Mouse (Mus musculus) forebrain, embryonic 10.5 days (tissue): ENCODE results near the gene Arhgdia. TPM values are rescaled to one million over a fixed set of nuclear protein-coding genes. Genes with fewer than 3 reads are reported as not detected.
"Not testable (repeated sequence)": the region's sequence is repeated elsewhere in the genome, so short reads cannot be mapped to it uniquely, and the experiment has no call there.

Experiments used
- DNase-seq: peaks from one replicate; pipeline ENCODE4 v3.0.0-alpha.2; 2017; ENCODE audit warnings: low spot score; ENCODE audit errors: extremely low spot score
- H3K27ac ChIP-seq: fragments of 300-500 bp; sonication (generic); 2 replicates; pipeline ENCODE4 v1.5.1; 2016; ENCODE audit warnings: mild to moderate bottlenecking
- H3K27me3 ChIP-seq: fragments of 300-500 bp; sonication (generic); 2 replicates; pipeline ENCODE4 v1.6.1; 2016; ENCODE audit warnings: mild to moderate bottlenecking; ENCODE audit not compliant: poor library complexity, severe bottlenecking
- H3K36me3 ChIP-seq: fragments of 300-500 bp; sonication (generic); replicated peaks from 2 replicates; pipeline ENCODE4 v1.6.1; 2016; ENCODE audit warnings: mild to moderate bottlenecking, moderate library complexity
- H3K4me1 ChIP-seq: fragments of 300-500 bp; sonication (generic); 2 replicates; pipeline ENCODE4 v1.6.1; 2016
- H3K4me3 ChIP-seq: fragments of 300-500 bp; sonication (generic); 2 replicates; pipeline ENCODE4 v1.5.1; 2016; ENCODE audit warnings: mild to moderate bottlenecking, moderate library complexity
- H3K9me3 ChIP-seq: fragments of 300-500 bp; sonication (generic); 2 replicates; pipeline ENCODE4 v1.6.1; 2016; ENCODE audit warnings: mild to moderate bottlenecking, moderate library complexity
- WGBS: fragments of 180-500 bp; shearing (Covaris S2); methylation state at CpG from one replicate; pipeline ENCODE4 v1.1.7; 2016; 5-methylcytosine and 5-hydroxymethylcytosine counted together
- polyA plus RNA-seq: library from polyadenylated mRNA; unstranded; fragments of >200 nt; fragmentation: Nextera tagmentation; extraction: Ambion mirVana; gene quantifications from 2 replicates; pipeline ENCODE4 v1.2.1, GENCODE M21; 2016

Gene Arhgdia
- polyA plus RNA-seq, 1 experiment from 2014 or later: 744 TPM

DNA sequence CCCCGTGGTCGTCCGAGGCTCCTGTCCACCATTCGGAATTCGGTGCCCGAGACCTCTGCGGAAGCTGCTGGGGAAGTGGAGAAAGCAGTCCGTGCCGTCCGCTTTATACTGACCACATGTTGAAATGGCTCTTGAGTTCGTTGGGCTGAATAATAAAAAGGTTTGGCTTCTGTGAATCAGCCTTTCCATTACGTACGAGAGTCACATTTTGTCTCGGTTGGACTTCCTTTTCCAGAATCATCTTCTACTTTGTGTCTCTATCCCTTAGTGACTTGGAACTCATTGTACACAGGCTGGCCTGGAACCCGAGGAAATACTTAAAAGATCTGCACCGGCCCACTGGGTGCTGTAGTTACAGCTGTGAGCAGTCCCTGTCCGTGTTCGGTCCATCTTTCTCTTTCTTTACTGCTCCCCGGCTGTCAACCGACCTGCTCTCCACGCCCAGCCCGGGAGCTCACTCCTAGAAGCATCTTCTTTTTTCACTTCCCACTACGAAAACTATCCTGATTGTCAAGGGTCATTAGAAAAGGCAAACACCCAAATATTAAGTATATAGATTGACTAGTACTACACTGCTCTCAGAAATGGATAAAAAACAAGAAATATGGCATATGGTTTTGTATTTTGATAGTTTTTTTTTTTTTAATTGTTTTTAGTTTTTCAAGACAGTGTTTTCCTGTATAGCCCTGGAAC, 7.7 kb downstream of the Arhgdia start:
- Histone ChIP-seq H3K4me3 (peak overlapping the region; percentile 95), H3K4me1 (peaks cover 40% of the 10 kb centered on the region), H3K36me3 (peaks cover 54% of the 10 kb centered on the region), H3K27me3 (no peaks in the 10 kb centered on the region), H3K9me3 (no peaks in the 10 kb centered on the region), H3K27ac (peak overlapping the region; percentile 95)
- WGBS: 1% methylated on average over 23 of the region's 23 CpGs
- no peak for DNase-seq

DNA sequence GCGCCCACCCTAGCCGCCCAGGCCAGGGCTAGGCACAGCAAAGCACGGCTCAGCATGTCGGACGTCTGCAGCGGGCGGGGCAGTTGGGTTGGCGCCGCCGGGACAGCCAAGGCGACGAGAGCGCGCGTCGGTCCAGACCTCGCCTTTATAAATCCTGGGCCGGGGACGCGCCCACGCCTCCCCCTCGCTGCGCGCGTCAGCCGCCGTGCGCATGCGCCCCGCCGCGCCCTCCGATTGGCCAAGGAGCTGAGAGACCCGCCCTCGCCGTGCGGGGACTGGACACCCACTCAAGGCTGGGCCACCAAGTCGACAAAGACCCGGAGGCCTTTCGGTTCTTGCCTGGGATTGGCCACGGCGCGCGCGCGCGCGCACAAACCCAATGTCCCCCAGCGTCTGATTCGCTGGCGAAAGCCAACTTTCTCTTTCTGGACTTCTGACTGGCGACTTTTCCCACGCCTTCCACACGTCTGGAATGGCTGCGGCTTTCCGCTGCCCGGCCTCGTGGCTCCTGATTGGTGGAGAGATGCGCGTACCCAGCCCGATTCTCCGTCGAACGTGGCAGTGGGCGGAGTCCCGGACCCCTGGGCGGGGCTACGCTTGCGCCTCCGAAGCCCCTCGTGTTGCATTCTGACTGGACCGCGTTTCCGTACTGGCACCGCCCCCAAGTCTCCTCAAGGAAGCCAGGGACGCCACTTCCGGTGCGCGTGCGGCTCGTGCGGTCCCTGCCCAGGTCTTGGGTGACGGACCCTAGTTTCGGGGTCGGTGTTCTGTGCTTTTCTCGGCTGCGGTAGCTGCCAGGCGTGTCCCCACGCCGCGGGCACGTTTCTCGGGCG, 8.5 kb downstream of the Arhgdia start, which contains the start of gene P4hb:
Gene P4hb, minus strand, starts transcription at position 502 of the 833 bp plus-strand sequence.
- no peaks in the 10 kb centered on the region for H3K27me3 ChIP-seq
- WGBS: under 1% methylated on average over 94 of the region's 94 CpGs

DNA sequence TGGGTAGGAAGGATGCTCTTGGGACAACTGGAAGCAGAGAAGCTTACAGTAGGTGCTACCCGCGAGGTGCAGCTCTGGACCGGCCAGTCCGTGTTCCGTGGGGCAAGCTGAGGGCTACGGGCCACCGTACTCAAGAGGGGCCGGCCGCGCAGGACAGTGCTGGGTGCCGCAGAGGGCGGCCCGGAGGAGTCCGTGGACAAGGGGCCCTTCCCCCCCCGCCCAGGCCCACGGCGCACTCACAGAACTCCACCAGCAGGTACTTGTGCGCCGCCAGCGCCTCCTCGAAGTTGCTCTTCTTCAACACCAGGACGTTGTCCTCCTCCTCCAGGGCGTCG, 9.0 kb downstream of the Arhgdia start:
- Histone ChIP-seq H3K36me3 (peaks cover 54% of the 10 kb centered on the region), H3K27ac (peak overlapping the region; percentile 95), H3K27me3 (no peaks in the 10 kb centered on the region), H3K4me3 (peak overlapping the region; percentile 95), H3K4me1 (peaks cover 30% of the 10 kb centered on the region), H3K9me3 (no peaks in the 10 kb centered on the region)
- under 1% methylated on average over 24 of the region's 24 CpGs for WGBS
- DNase-seq: no peak

More for the DNA sequence above, 8.5 kb downstream of the Arhgdia start, which contains the start of gene P4hb:
- no peaks in the 10 kb centered on the region for H3K9me3 ChIP-seq
- peaks cover 54% of the 10 kb centered on the region for H3K36me3 ChIP-seq
- peak within 1 kb of the TSS; percentile 95 for H3K27ac ChIP-seq
- peaks cover 32% of the 10 kb centered on the region for H3K4me1 ChIP-seq
- DNase-seq: peak; percentile 99
- peak within 1 kb of the TSS; percentile 95 for H3K4me3 ChIP-seq

DNA sequence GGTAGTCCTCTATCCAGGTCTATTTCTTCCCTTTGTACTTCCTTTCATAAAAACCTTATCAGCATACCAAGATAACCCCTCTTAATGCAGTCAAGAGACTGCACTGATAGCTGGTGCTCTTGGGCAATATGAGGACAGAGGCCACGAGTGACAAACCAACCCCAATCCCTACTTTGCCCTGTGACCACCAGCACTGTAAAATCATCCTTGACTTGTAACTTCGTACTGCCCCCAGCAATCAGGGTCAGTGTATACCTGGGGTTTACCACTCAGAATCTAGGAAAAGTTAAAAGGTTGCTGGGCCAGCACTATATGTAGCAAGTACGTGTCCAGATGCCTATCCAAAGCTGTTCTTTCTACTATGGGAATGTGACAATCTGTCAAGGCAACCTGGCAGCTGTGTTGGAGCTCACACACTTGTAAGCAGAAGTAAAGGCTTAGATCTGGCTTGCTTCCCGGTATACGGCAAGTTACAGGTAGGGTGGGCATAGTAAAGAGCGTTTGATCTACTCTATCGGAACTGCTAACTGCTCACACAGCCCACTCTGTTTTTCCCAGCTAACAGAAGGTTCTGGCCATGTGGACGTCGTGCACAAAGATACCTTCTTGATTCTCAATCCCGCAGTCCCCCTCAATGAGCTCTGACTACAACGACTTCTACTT, 9.5 kb downstream of the Arhgdia start:
- H3K4me3 ChIP-seq: peak overlapping the region; percentile 95
- peak overlapping the region; percentile 95 for H3K27ac ChIP-seq
- no peak for DNase-seq
- no peaks in the 10 kb centered on the region for H3K27me3 ChIP-seq
- no peaks in the 10 kb centered on the region for H3K9me3 ChIP-seq
- peaks cover 54% of the 10 kb centered on the region for H3K36me3 ChIP-seq
- whole genome bisulfite sequencing: 20% methylated on average over 11 of the region's 11 CpGs
- peaks cover 30% of the 10 kb centered on the region for H3K4me1 ChIP-seq

DNA sequence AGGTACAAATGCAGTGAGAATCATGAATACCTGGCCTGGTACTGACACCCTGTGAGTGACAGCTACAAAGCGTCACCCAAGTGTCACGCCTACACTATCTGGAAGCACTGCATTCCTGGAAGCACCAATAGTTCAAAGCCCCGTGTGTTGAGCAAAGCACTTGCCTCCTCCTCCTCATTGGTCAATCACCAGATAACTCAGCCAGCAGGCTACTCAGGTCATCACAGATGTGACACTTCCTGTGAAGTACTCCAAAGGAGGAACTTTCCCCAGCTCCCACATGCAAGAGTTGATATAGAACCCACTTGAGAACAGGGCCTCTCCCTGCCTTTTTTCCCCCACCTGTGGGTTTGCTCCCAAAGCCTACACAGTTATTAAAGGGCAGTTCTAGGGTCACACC, 10.3 kb downstream of the Arhgdia start:
- no peaks in the 10 kb centered on the region for H3K27me3 ChIP-seq
- peaks cover 55% of the 10 kb centered on the region for H3K36me3 ChIP-seq
- no peaks in the 10 kb centered on the region for H3K9me3 ChIP-seq
- no peak for DNase-seq
- WGBS: 88% methylated on average over 3 of the region's 3 CpGs
- H3K27ac ChIP-seq: no peak overlapping the region
- peaks cover 30% of the 10 kb centered on the region for H3K4me1 ChIP-seq
- H3K4me3 ChIP-seq: peak overlapping the region; percentile 95

DNA sequence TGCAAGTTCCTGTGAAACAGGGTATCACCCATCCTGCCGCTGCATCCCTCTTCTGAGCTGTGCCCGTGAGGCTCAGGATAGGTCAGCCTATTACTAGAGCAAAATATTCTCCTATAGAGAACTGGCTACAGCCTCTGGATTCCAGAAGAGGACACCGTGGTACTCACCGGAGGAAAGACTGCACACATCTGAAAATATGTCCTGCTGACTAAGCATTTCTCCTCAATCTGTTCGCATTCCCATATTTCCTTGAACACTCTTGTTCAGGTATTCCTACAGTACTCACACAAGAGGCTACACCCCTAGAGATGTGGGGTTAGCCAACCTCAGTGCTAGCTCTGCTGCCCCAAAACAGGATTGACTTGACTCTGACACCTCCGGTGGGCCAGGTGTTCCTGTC, 13.1 kb downstream of the Arhgdia start:
- H3K27me3 ChIP-seq: no peaks in the 10 kb centered on the region
- 96% methylated on average over 6 of the region's 6 CpGs for WGBS
- H3K4me3 ChIP-seq: no peak overlapping the region
- H3K9me3 ChIP-seq: no peaks in the 10 kb centered on the region
- no peak for DNase-seq
- H3K27ac ChIP-seq: no peak overlapping the region
- H3K4me1 ChIP-seq: peaks cover 17% of the 10 kb centered on the region
- H3K36me3 ChIP-seq: peaks cover 82% of the 10 kb centered on the region

DNA sequence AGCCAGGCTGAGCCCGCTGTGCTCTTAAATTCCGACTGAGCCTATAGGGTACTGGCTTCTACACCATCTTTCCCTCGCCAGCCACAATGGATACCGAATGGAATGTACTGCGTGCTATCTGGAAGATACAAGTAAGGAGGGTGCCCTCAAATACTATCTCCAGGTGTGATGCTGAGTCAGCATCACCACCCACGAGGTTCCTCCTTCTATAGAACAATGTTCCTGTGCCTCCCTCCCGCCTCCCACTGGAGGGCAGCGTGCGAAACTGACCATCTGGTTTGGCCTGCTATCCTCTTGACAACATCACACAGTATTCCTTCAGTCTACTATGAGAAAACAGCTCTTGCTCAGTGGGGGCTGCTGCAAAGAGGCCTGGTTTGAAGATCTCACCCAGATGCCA, 16.3 kb downstream of the Arhgdia start:
- H3K4me3 ChIP-seq: no peak overlapping the region
- no peaks in the 10 kb centered on the region for H3K27me3 ChIP-seq
- no peak for DNase-seq
- 90% methylated on average over 9 of the region's 9 CpGs for WGBS
- no peaks in the 10 kb centered on the region for H3K4me1 ChIP-seq
- no peak overlapping the region for H3K27ac ChIP-seq
- H3K9me3 ChIP-seq: no peaks in the 10 kb centered on the region
- peaks cover 99% of the 10 kb centered on the region for H3K36me3 ChIP-seq

DNA sequence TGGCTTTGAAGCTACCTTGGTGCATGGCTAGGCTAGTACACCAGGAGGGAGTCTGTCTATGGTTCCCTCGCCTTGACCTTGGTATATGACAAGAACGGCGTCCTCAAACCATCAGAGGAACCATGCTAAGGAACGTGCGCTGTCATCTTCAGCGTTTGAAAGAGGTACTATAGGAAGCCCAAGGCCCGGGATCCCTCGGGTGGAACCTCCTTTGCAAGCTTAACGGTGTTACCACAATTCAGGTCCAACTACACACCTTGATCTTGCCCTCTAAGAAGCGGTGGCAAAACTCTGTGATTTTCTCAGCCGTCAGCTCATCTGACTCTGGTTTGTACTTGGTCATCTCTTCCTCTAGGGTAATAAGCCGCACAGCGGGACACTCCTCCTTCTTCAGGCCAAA, 18.5 kb downstream of the Arhgdia start:
- 97% methylated on average over 13 of the region's 13 CpGs for WGBS
- peaks cover 95% of the 10 kb centered on the region for H3K36me3 ChIP-seq
- no peak overlapping the region for H3K4me3 ChIP-seq

DNA sequence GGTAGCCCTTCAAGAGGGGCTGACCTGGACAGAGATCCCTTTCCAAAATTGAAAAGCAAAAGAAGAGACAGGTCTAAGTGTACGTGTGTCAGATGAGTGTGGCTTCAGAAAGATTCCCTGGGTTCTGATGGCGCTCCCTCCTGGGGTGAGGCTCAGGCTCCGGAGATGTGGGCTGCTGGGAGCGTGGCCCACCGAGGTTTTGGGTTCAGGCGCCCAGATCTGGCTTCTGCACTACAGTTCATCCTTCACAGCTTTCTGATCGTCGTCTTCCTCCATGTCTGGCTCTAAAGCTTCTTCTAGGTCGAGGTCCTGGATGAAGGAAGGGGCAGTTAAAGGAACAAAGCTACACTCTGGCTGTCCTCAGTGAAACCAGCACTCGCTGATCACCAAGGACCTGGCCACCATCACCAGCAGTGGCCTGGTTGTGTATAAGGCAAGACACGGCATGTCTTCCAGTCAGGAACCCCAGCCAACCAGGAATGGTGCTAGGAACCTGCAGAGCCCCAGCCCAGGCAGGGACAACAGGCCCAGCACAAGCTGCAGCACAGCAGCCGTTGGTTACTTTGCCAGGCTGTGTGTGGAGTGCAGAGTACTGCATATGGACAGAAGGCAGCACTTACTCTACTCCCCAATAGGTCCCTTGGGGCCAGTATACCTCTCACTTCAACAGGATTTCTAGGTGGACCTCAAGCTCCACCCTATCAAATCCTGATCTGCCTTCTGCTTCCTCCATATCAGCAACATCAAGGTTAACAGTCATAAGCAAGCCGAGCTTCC, 20.3 kb downstream of the Arhgdia start:
- no peak overlapping the region for H3K27ac ChIP-seq
- H3K4me1 ChIP-seq: no peaks in the 10 kb centered on the region
- peaks cover 9% of the 10 kb centered on the region for H3K9me3 ChIP-seq
- WGBS: 93% methylated on average over 13 of the region's 13 CpGs
- no peak overlapping the region for H3K4me3 ChIP-seq
- H3K36me3 ChIP-seq: peaks cover 77% of the 10 kb centered on the region
- no peak for DNase-seq
- H3K27me3 ChIP-seq: no peaks in the 10 kb centered on the region

More for the DNA sequence above, 18.5 kb downstream of the Arhgdia start:
- H3K4me1 ChIP-seq: no peaks in the 10 kb centered on the region
- no peaks in the 10 kb centered on the region; the same call in 1 of the 2 replicates for H3K9me3 ChIP-seq
- H3K27me3 ChIP-seq: no peaks in the 10 kb centered on the region
- DNase-seq: no peak
- H3K27ac ChIP-seq: no peak overlapping the region

DNA sequence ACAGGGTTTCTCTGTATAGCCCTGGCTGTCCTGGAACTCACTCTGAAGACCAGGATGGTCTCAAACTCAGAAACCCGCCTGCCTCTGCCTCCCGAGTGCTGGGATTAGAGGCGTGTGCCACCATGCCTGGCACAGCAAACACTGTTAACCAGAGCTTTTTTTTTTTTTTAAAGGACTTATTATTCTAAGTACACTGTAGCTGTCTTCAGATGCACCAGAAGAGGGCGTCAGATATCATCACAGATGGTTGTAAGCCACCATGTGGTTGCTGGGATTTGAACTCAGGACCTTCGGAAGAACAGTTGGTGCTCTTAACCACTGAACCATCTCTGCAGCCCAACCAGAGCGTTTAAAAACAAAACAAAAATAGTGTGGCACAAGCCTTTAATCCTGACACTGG, 22.6 kb downstream of the Arhgdia start:
- H3K9me3 ChIP-seq, H3K27me3 ChIP-seq, H3K4me1 ChIP-seq, DNase-seq, H3K27ac ChIP-seq, H3K4me3 ChIP-seq: not testable (repeated sequence)
- WGBS: 90% methylated on average over 6 of the region's 6 CpGs
- peaks cover 54% of the 10 kb centered on the region for H3K36me3 ChIP-seq

DNA sequence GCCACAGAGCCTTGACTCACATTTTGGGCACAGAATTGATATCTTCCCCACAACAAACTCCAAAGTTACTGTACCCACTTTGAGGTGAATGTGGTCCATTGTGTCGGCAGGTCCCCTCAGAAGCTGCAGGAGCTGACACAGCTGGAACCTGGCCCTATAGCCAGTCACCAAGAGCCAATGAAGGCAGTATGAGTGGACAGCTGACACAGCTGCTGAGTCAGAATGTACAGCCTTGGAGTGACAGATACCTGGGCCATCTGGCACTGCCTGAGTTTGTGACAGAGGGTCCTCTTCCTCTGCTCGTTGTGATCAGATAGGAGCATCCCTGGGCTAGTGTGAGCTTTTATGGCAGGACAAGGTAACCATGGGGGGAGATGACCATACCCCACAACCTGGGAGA, 26.2 kb downstream of the Arhgdia start:
- Histone ChIP-seq H3K4me3 (no peak overlapping the region; the same call in 1 of the 2 replicates), H3K4me1 (peaks cover 6% of the 10 kb centered on the region), H3K27ac (no peak overlapping the region), H3K9me3 (peaks cover 9% of the 10 kb centered on the region), H3K27me3 (no peaks in the 10 kb centered on the region), H3K36me3 (peaks cover 23% of the 10 kb centered on the region)
- WGBS: 88% methylated on average over 2 of the region's 2 CpGs
- DNase-seq: no peak

DNA sequence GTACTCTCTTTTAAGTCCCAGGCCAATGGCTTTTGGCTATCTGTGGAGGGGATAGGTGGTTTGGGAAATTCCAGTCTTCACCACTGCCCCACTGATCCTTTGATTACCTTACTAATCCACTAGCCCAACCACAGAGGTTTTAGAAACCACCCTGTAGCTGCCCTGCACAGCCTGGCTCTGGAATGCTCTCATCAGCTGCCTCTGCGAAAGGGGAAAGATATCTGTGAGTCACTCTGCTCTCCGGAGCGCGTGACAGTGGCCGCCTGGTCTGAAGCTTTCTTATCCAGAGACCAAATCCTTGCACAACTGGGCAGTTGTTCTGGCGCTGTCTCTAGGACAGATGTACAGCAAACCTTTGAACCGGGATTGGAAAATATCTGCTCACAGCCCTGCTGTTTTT, 26.6 kb downstream of the Arhgdia start:
- Histone ChIP-seq H3K4me3 (no peak overlapping the region), H3K27me3 (no peaks in the 10 kb centered on the region), H3K4me1 (peaks cover 10% of the 10 kb centered on the region), H3K9me3 (peaks cover 9% of the 10 kb centered on the region), H3K36me3 (peaks cover 19% of the 10 kb centered on the region), H3K27ac (no peak overlapping the region)
- 80% methylated on average over 7 of the region's 7 CpGs for WGBS
- no peak for DNase-seq
